Mouse (Mus musculus): Measurements from ENCODE around the gene Lypd1.

GRCm38 (mm10) chr1:125837507-125837906 is 75.4 kb downstream of the Lypd1 start:
- TF ChIP-seq POLR2A (IDR thresholded peaks at IDR 0.05; ENCODE audit: insufficient read depth, low read depth, low read length) (no peak), CTCF (IDR thresholded peaks at IDR 0.05) (no peak)
